Mouse (Mus musculus) limb, embryonic 13.5 days (tissue): ENCODE measurements at regions not wholly inside any gene's neighbourhood (a gene's known extent, or its start where the extent isn't known, plus 50 kb on each side); places are given as distances from the start of the nearest gene placed in this dataset.
"Not testable (repeated sequence)": the region's sequence is repeated elsewhere in the genome, so short reads cannot be mapped to it uniquely, and the experiment has no call there.

Experiments used
- ATAC-seq: fragments of 200-750 bp; cut with Nextera tagmentation; 2 replicates; pipeline ENCODE4 v1.8.0; 2017; ENCODE audit warnings: low read depth, moderate number of reproducible peaks, moderate TSS enrichment; ENCODE audit not compliant: low FRiP score
- H3K27ac ChIP-seq: fragments of 300-500 bp; sonication (generic); 2 replicates; pipeline ENCODE4 v1.5.1; 2015; ENCODE audit warnings: inconsistent platforms, mild to moderate bottlenecking, moderate library complexity
- H3K27me3 ChIP-seq: fragments of 300-500 bp; sonication (generic); 2 replicates; pipeline ENCODE4 v1.6.1; 2015; ENCODE audit warnings: mild to moderate bottlenecking, inconsistent platforms
- H3K36me3 ChIP-seq: fragments of 300-500 bp; sonication (generic); 2 replicates; pipeline ENCODE4 v1.6.1; 2015; ENCODE audit warnings: inconsistent platforms, mild to moderate bottlenecking, moderate library complexity
- H3K4me1 ChIP-seq: fragments of 300-500 bp; sonication (generic); 2 replicates; pipeline ENCODE4 v1.6.1; 2015; ENCODE audit warnings: inconsistent platforms
- H3K4me2 ChIP-seq: fragments of 300-500 bp; sonication (generic); replicated peaks from 2 replicates; pipeline ENCODE4 v1.6.1; 2015; ENCODE audit warnings: inconsistent platforms, mild to moderate bottlenecking, moderate library complexity
- H3K4me3 ChIP-seq: fragments of 300-500 bp; sonication (generic); 2 replicates; pipeline ENCODE4 v1.5.1; 2015; ENCODE audit warnings: moderate library complexity, mild to moderate bottlenecking, inconsistent platforms
- H3K9ac ChIP-seq: fragments of 300-500 bp; sonication (generic); 2 replicates; pipeline ENCODE4 v1.6.1; 2015; ENCODE audit warnings: mild to moderate bottlenecking, inconsistent platforms
- H3K9me3 ChIP-seq: fragments of 300-500 bp; sonication (generic); 2 replicates; pipeline ENCODE4 v1.6.1; 2016; ENCODE audit warnings: inconsistent platforms
- WGBS: fragments of 180-500 bp; shearing (Covaris S2); methylation state at CpG from one replicate; pipeline ENCODE4 v1.1.7; 2015; 5-methylcytosine and 5-hydroxymethylcytosine counted together

- no peak overlapping the region for H3K9ac ChIP-seq
- no peak overlapping the region for H3K4me2 ChIP-seq
- H3K4me3 ChIP-seq, result no peak overlapping the region
- H3K36me3 ChIP-seq, result no peaks in the 10 kb centered on the region
- no peak for ATAC-seq
- no peak overlapping the region for H3K27ac ChIP-seq
- 81% methylated on average over 11 of the region's 11 CpGs for WGBS
- H3K27me3 ChIP-seq, result no peaks in the 10 kb centered on the region
- H3K9me3 ChIP-seq, result no peaks in the 10 kb centered on the region
- H3K4me1 ChIP-seq, result no peaks in the 10 kb centered on the region
These were observed 130.5 kb downstream of the Iqub start for GRCm38 (mm10) chr6:24384193-24384888.

DNA sequence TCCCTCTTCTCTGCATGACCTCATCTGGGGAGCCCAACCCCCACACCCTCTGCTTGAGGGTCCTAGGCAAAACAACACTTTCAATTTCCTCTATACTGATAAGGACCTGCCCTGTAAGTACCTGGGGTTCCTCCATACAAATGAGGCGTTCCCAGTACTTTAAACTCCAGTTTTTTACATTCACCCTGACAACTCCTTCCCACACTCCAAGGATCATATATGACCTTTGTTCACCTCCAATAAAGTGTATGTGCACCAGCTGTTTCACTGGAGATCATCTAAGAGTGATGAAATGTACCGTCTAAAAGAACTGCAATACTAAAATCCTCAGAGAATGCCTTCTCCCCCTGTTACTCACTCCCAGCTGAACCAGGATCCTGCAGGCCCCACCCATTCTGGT, 135.0 kb downstream of the Iqub start:
- WGBS, result 64% methylated on average over 2 of the region's 2 CpGs
- H3K36me3 ChIP-seq, result no peaks in the 10 kb centered on the region
- no peak overlapping the region for H3K4me3 ChIP-seq
- no peak overlapping the region for H3K9ac ChIP-seq
- no peak overlapping the region for H3K4me2 ChIP-seq
- no peaks in the 10 kb centered on the region for H3K9me3 ChIP-seq
- no peaks in the 10 kb centered on the region for H3K27me3 ChIP-seq
- H3K4me1 ChIP-seq, result no peaks in the 10 kb centered on the region
- no peak overlapping the region for H3K27ac ChIP-seq
- ATAC-seq, result no peak

GRCm38 (mm10) chr6:24376728-24377127, 138.1 kb downstream of the Iqub start:
- no peak overlapping the region for H3K27ac ChIP-seq
- 74% methylated on average over 4 of the region's 4 CpGs for WGBS
- ATAC-seq, result no peak

GRCm38 (mm10) chr6:24373161-24373560, 141.7 kb downstream of the Iqub start:
- H3K9me3 ChIP-seq, result no peaks in the 10 kb centered on the region
- no peaks in the 10 kb centered on the region for H3K4me1 ChIP-seq
- 87% methylated on average over 6 of the region's 6 CpGs for WGBS
- ATAC-seq, result no peak
- no peaks in the 10 kb centered on the region for H3K36me3 ChIP-seq
- no peak overlapping the region for H3K4me3 ChIP-seq
- H3K9ac ChIP-seq, result no peak overlapping the region
- H3K27ac ChIP-seq, result no peak overlapping the region
- H3K4me2 ChIP-seq, result no peak overlapping the region
- no peaks in the 10 kb centered on the region for H3K27me3 ChIP-seq

More at GRCm38 (mm10) chr6:24376728-24377127, 138.1 kb downstream of the Iqub start:
- H3K9ac ChIP-seq, result no peak overlapping the region
- no peaks in the 10 kb centered on the region for H3K36me3 ChIP-seq
- no peak overlapping the region for H3K4me2 ChIP-seq
- no peaks in the 10 kb centered on the region for H3K4me1 ChIP-seq
- no peaks in the 10 kb centered on the region for H3K9me3 ChIP-seq
- no peaks in the 10 kb centered on the region for H3K27me3 ChIP-seq
- H3K4me3 ChIP-seq, result no peak overlapping the region

GRCm38 (mm10) chr6:24371680-24372079, 143.2 kb downstream of the Iqub start:
- H3K9ac ChIP-seq, result no peak overlapping the region
- no peaks in the 10 kb centered on the region for H3K36me3 ChIP-seq
- 66% methylated on average over 1 of the region's 1 CpGs for WGBS
- no peaks in the 10 kb centered on the region for H3K4me1 ChIP-seq
- H3K27me3 ChIP-seq, result no peaks in the 10 kb centered on the region
- ATAC-seq, result no peak
- no peak overlapping the region for H3K4me3 ChIP-seq
- H3K9me3 ChIP-seq, result no peaks in the 10 kb centered on the region
- H3K27ac ChIP-seq, result no peak overlapping the region
- H3K4me2 ChIP-seq, result no peak overlapping the region

DNA sequence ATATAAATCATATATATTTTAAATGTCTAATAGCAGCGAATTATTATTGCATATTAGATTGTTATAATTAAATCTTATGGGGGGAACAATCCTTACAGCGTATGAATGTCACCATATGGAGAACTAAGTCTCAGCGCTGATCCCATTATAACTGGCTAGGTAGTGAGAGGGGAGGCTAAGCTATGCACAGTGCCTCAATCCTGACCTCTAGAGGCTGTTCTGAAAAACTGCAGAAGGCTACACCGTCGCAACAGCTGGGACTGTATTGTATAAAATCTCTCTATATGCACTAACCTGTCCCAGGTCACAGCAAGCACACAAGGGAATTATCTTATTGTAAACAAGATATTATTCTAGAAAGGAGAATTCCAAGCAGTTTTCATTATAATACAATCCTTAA, 164.0 kb downstream of the Iqub start:
- Histone ChIP-seq H3K4me3 (no peak overlapping the region), H3K4me1 (peaks cover 2% of the 10 kb centered on the region; the same call in 1 of the 2 replicates), H3K4me2 (no peak overlapping the region), H3K36me3 (no peaks in the 10 kb centered on the region), H3K27me3 (no peaks in the 10 kb centered on the region), H3K9me3 (no peaks in the 10 kb centered on the region), H3K27ac (no peak overlapping the region), H3K9ac (no peak overlapping the region)
- WGBS, result 14% methylated on average over 5 of the region's 5 CpGs
- ATAC-seq, result peak; percentile 90

DNA sequence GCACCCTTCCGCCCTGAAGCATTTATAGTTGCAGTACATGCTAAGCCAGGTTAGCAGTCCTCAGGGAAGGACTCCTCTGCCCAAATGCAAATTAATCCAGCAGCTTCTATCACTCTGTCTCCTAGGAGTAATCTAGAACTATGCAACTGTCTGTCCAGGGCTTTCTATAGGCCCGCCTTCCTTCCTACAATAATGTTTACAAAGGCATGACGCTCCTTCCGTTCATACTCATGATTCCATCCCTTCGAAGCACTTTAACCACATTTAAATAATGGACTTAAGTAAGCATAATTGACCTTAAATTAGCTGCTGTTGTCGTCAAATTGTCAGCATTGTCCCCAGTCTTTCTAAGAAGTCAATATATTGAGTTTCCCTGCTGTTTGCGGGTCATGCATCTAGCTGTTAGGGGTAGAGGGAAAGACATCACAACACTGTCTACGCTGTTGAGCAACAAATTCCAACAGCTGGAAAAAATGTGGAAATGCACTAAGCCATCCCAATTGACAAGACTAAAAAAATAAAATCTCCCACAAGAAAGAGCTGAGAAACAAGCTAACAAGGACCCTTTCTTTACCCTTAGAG, 166.3 kb downstream of the Iqub start:
- ATAC-seq, result no peak
- Histone ChIP-seq H3K9ac (no peak overlapping the region), H3K4me2 (peak overlapping the region; percentile 39), H3K27ac (no peak overlapping the region), H3K9me3 (no peaks in the 10 kb centered on the region), H3K36me3 (no peaks in the 10 kb centered on the region), H3K4me3 (no peak overlapping the region), H3K27me3 (no peaks in the 10 kb centered on the region), H3K4me1 (peaks cover 2% of the 10 kb centered on the region; the same call in 1 of the 2 replicates)
- 66% methylated on average over 8 of the region's 8 CpGs for WGBS

GRCm38 (mm10) chr6:24347745-24348480, 167.0 kb downstream of the Iqub start:
- ATAC-seq, result no peak; the same call in 1 of the 2 replicates

DNA sequence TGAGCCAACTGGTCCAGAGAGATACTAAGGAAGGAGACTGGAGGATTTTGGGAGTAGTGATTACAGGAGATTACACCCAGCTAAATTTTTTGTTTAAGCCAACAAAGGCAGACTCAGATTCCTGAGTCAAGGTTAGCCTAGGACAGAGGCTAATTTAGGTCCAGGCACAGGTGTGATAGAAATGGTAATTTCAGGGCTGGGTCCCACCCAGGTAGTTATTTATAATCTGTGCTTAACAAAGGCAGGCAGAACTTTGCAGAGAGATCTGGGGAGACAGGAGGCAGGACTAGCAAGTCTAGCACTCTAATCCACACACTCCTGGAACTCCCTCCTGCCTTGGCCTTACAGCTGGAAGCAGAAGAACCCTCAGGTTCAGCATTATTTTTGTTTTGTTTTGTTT, 172.4 kb downstream of the Iqub start:
- ATAC-seq, result no peak

More at GRCm38 (mm10) chr6:24347745-24348480, 167.0 kb downstream of the Iqub start:
- Histone ChIP-seq H3K36me3 (no peaks in the 10 kb centered on the region), H3K9ac (no peak overlapping the region), H3K27ac (no peak overlapping the region), H3K9me3 (no peaks in the 10 kb centered on the region), H3K4me3 (no peak overlapping the region), H3K27me3 (no peaks in the 10 kb centered on the region), H3K4me2 (peak overlapping the region; percentile 39), H3K4me1 (peaks cover 2% of the 10 kb centered on the region; the same call in 1 of the 2 replicates)
- 35% methylated on average over 13 of the region's 13 CpGs for WGBS

GRCm38 (mm10) chr6:24342056-24342455, 172.8 kb downstream of the Iqub start:
- WGBS, result 91% methylated on average over 2 of the region's 2 CpGs
- no peak for ATAC-seq

More for the DNA sequence above, 172.4 kb downstream of the Iqub start:
- Histone ChIP-seq H3K36me3 (no peaks in the 10 kb centered on the region), H3K9me3 (no peaks in the 10 kb centered on the region), H3K27me3 (no peaks in the 10 kb centered on the region), H3K9ac (no peak overlapping the region), H3K27ac (no peak overlapping the region), H3K4me1 (no peaks in the 10 kb centered on the region), H3K4me2 (no peak overlapping the region), H3K4me3 (no peak overlapping the region)

GRCm38 (mm10) chr6:24340107-24340506, 172.2 kb upstream of the Slc13a1 start:
- H3K9me3 ChIP-seq, H3K36me3 ChIP-seq, ATAC-seq, H3K27me3 ChIP-seq, H3K27ac ChIP-seq, H3K4me1 ChIP-seq, H3K4me2 ChIP-seq, H3K9ac ChIP-seq, H3K4me3 ChIP-seq: not testable (repeated sequence)
- WGBS, result 72% methylated on average over 4 of the region's 4 CpGs

More at GRCm38 (mm10) chr6:24342056-24342455, 172.8 kb downstream of the Iqub start:
- H3K9ac ChIP-seq, result no peak overlapping the region
- H3K4me3 ChIP-seq, result no peak overlapping the region
- no peaks in the 10 kb centered on the region for H3K36me3 ChIP-seq
- H3K4me2 ChIP-seq, result no peak overlapping the region
- H3K27me3 ChIP-seq, result no peaks in the 10 kb centered on the region
- H3K9me3 ChIP-seq, result no peaks in the 10 kb centered on the region
- H3K27ac ChIP-seq, result no peak overlapping the region
- H3K4me1 ChIP-seq, result no peaks in the 10 kb centered on the region

GRCm38 (mm10) chr6:24325215-24325614, 157.3 kb upstream of the Slc13a1 start:
- H3K4me2 ChIP-seq, result no peak overlapping the region
- no peak overlapping the region for H3K9ac ChIP-seq
- H3K27ac ChIP-seq, result no peak overlapping the region
- H3K4me1 ChIP-seq, result peaks cover 3% of the 10 kb centered on the region; the same call in 1 of the 2 replicates
- no peak overlapping the region for H3K4me3 ChIP-seq
- H3K36me3 ChIP-seq, result no peaks in the 10 kb centered on the region
- H3K9me3 ChIP-seq, result no peaks in the 10 kb centered on the region
- peak; percentile 85 for ATAC-seq
- H3K27me3 ChIP-seq, result no peaks in the 10 kb centered on the region
